Mouse (Mus musculus): ENCODE data around the gene Cd6.

DNA sequence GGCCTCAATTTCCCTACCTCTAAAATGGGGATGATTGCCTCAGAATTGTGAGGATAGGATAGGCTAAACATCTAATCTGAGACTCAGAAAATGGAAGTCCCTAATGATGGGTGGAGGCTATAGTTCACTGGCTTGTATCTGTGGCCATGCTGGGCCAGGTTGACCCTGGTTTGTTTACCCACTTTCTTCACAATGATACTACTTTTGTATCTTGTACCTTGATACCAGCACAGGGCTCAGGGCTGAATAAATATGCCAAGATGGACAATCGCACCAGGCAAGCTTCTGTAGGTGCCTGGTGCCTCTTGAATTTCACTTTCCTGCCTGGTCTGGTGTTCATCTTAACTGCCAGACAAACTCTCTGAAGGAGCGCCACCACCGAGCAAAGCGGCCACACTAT is 7.3 kb downstream of the Cd6 start:
- no peak for TF ChIP-seq POLR2A (IDR thresholded peaks at IDR 0.05; ENCODE audit: borderline replicate concordance, control insufficient read depth, low read depth, low read length)
- TF ChIP-seq CTCF (IDR thresholded peaks at IDR 0.05; ENCODE audit: control insufficient read depth, insufficient read depth, low read length), result no peak
